Mouse (Mus musculus) cortical plate, adult 2 months (tissue): ENCODE measurements around the gene Dcst2.

ENCODE experiments used
- CTCF ChIP-seq: fragments of 200-500 bp; IDR thresholded peaks from 2 replicates; pipeline ENCODE4 v1.5.1; 2011; ENCODE audit warnings: mild to moderate bottlenecking, control low read depth, low read length; ENCODE audit not compliant: insufficient read depth; ENCODE audit errors: extremely low read depth
- POLR2A ChIP-seq: fragments of 200-500 bp; IDR thresholded peaks from 2 replicates; pipeline ENCODE4 v1.6.1; 2011; ENCODE audit warnings: mild to moderate bottlenecking, low read length, control low read depth; ENCODE audit not compliant: insufficient read depth; ENCODE audit errors: extremely low read depth

- no peak for TF ChIP-seq CTCF
- TF ChIP-seq POLR2A: no peak
These were observed 60.9 kb downstream of the Dcst2 start for GRCm38 (mm10) chr3:89422556-89423205.
